Mouse (Mus musculus) kidney, embryonic 16.5 days (tissue): ENCODE measurements around the gene Slc36a1. TPM values are rescaled to one million over a fixed set of nuclear protein-coding genes. Genes with fewer than 3 reads are reported as not detected.

ENCODE experiments used
- ATAC-seq: fragments of 200-750 bp; cut with Nextera tagmentation; 2 replicates; pipeline ENCODE4 v1.8.0; 2017; ENCODE audit warnings: moderate TSS enrichment; ENCODE audit not compliant: low FRiP score, low TSS enrichment
- H3K27ac ChIP-seq: fragments of 300-500 bp; sonication (generic); 2 replicates; pipeline ENCODE4 v1.5.1; 2014; ENCODE audit warnings: low read length
- H3K27me3 ChIP-seq: fragments of 300-500 bp; sonication (generic); 2 replicates; pipeline ENCODE4 v1.6.1; 2014; ENCODE audit warnings: low read length, control low read depth, mixed read lengths; ENCODE audit not compliant: insufficient read depth
- H3K36me3 ChIP-seq: fragments of 300-500 bp; sonication (generic); 2 replicates; pipeline ENCODE4 v1.6.1; 2014; ENCODE audit warnings: low read length, control low read depth, mixed read lengths; ENCODE audit not compliant: insufficient read depth
- H3K4me1 ChIP-seq: fragments of 300-500 bp; sonication (generic); 2 replicates; pipeline ENCODE4 v1.6.1; 2014; ENCODE audit warnings: low read length, control low read depth, mixed read lengths; ENCODE audit not compliant: insufficient read depth
- H3K4me2 ChIP-seq: fragments of 300-500 bp; sonication (generic); replicated peaks from 2 replicates; pipeline ENCODE4 v1.6.1; 2014; ENCODE audit warnings: low read depth, low read length
- H3K4me3 ChIP-seq: fragments of 300-500 bp; sonication (generic); 2 replicates; pipeline ENCODE4 v1.5.1; 2014; ENCODE audit warnings: mild to moderate bottlenecking, low read length
- H3K9ac ChIP-seq: fragments of 300-500 bp; sonication (generic); replicated peaks from 2 replicates; pipeline ENCODE4 v1.6.1; 2014; ENCODE audit warnings: low read length
- H3K9me3 ChIP-seq: fragments of 300-500 bp; sonication (generic); 2 replicates; pipeline ENCODE4 v1.6.1; 2016; ENCODE audit warnings: low read length, control low read depth
- WGBS: fragments of 180-500 bp; shearing (Covaris S2); extraction: QIAGEN DNeasy Blood & Tissue Kit; methylation state at CpG from one replicate; pipeline ENCODE4 v1.1.7; 2014; 5-methylcytosine and 5-hydroxymethylcytosine counted together
- polyA plus RNA-seq: library from polyadenylated mRNA; unstranded; fragments of >200 nt; fragmentation: Nextera tagmentation; extraction: Ambion mirVana; gene quantifications from 2 replicates; pipeline ENCODE4 v1.2.1, GENCODE M21; 2015

Slc36a1 gene
- polyA plus RNA-seq, 1 experiment from 2014 or later = 1.6 TPM

DNA sequence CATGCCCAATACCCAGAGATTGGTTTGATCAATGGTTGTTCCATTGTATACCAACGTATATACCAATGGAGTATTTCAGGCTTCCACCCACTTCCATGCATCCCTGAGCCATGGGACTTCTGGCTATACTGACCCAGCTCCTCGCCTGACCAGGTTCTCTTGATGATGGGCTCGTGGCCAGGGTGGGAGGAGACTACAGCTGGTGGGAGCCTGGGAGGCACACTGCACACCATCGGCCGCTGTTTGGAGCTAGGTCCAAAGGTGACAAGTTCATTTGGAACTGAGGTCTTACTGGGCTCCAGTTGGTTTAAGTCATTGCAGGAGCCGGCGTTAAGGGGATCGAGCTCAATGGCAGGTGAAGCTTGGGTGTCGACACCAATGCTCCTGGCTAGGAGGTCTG is 49.2 kb downstream of the Slc36a1 start:
- H3K4me1 ChIP-seq = no peaks in the 10 kb centered on the region
- no peak overlapping the region for H3K27ac ChIP-seq
- no peaks in the 10 kb centered on the region for H3K36me3 ChIP-seq
- no peak for ATAC-seq
- WGBS = 77% methylated on average over 9 of the region's 9 CpGs
- H3K27me3 ChIP-seq = no peaks in the 10 kb centered on the region
- H3K9ac ChIP-seq = no peak overlapping the region
- no peak overlapping the region for H3K4me3 ChIP-seq
- H3K4me2 ChIP-seq = no peak overlapping the region
- H3K9me3 ChIP-seq = no peaks in the 10 kb centered on the region

DNA sequence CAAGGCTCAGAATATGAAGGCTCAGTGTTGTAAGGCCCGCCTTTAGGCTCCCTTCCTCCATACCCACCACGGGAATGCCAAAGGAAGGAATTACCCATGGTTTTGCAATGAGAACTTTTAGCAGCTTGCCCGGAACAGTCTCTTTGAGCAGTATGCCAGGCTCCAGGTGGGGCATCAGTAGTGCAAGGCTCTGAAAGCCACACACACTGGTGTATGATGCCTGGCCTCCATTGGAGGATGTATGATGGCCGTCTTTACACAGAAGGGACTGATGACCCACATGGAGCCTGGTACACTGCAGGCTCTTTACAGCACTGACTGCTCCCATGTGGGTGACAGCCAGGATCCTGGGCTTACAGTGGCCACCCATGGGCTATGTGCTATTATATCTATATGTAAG is 57.0 kb downstream of the Slc36a1 start:
- H3K36me3 ChIP-seq = no peaks in the 10 kb centered on the region
- WGBS = 84% methylated on average over 4 of the region's 4 CpGs
- H3K4me3 ChIP-seq = no peak overlapping the region
- no peak for ATAC-seq
- H3K4me1 ChIP-seq = no peaks in the 10 kb centered on the region
- no peak overlapping the region for H3K9ac ChIP-seq
- no peak overlapping the region for H3K27ac ChIP-seq
- H3K4me2 ChIP-seq = no peak overlapping the region
- H3K9me3 ChIP-seq = no peaks in the 10 kb centered on the region
- H3K27me3 ChIP-seq = no peaks in the 10 kb centered on the region

DNA sequence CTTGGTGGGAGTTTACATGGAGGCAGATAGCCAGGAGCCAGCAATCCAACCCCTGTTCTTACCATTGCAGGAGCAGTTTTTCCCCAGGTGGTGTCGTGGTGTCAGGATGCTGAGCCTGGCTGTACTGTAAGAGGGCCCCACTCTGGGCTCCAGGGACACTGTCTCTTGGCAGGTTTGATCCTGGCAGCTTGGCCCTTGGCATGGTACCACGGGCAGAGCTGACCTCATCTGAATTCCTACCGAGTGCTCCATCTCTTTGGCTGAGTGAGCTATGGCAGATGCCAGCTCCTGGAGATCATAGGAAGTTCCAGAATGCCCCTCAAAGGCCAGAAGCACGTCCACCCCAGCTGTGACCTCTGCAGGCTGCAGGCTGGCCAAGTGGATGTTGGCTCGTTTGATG is 57.9 kb downstream of the Slc36a1 start:
- Histone ChIP-seq H3K4me3 (no peak overlapping the region), H3K4me2 (no peak overlapping the region), H3K9me3 (no peaks in the 10 kb centered on the region), H3K9ac (no peak overlapping the region), H3K36me3 (no peaks in the 10 kb centered on the region), H3K27ac (no peak overlapping the region), H3K27me3 (no peaks in the 10 kb centered on the region), H3K4me1 (no peaks in the 10 kb centered on the region)
- 59% methylated on average over 5 of the region's 5 CpGs for WGBS
- no peak for ATAC-seq

DNA sequence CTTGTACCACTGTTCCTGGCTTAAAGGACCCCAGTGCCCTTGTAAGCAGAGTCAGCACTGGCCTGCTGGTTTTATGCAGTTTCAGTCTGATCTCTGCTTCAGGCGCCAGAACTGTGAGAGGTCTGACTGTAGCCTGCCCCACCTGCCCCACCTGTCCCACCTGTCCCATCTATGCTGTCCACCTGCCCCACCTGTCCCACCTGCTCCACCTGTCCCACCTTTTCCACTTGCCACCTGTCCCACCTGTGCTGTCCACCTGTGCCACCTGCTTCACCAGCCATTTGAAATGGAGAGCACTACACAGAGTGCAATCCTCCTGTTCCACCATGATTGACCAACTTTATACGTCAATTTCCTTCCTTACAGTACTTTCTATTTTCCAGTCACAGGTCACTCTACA is 60.2 kb downstream of the Slc36a1 start:
- H3K9ac ChIP-seq = no peak overlapping the region
- WGBS = 95% methylated on average over 2 of the region's 2 CpGs
- H3K4me1 ChIP-seq = no peaks in the 10 kb centered on the region
- no peak overlapping the region for H3K4me3 ChIP-seq
- no peaks in the 10 kb centered on the region for H3K36me3 ChIP-seq
- H3K27ac ChIP-seq = no peak overlapping the region
- H3K4me2 ChIP-seq = no peak overlapping the region
- H3K9me3 ChIP-seq = no peaks in the 10 kb centered on the region
- ATAC-seq = no peak
- no peaks in the 10 kb centered on the region for H3K27me3 ChIP-seq

DNA sequence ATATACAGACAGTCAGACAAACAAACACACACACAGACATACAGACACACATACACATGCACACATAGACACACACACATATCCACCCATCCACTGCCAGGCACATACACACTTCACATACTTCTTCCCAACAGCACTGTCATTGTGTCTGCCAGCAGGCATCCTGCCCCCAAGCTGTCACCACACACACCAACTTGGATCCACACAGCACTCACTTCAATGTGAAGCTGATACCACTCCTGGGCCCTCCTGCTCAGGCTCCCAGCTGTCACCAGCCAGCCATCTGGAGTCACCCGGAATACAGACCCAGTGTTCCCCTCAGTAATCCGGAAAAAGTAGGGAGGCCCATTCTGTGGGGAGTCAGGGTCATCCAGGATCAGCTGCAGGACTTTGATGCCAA is 61.5 kb downstream of the Slc36a1 start:
- H3K27ac ChIP-seq = no peak overlapping the region
- no peaks in the 10 kb centered on the region for H3K36me3 ChIP-seq
- no peaks in the 10 kb centered on the region for H3K4me1 ChIP-seq
- H3K4me2 ChIP-seq = no peak overlapping the region
- WGBS = 65% methylated on average over 2 of the region's 2 CpGs
- no peak overlapping the region for H3K9ac ChIP-seq
- H3K4me3 ChIP-seq = no peak overlapping the region
- ATAC-seq = no peak
- H3K27me3 ChIP-seq = no peaks in the 10 kb centered on the region
- no peaks in the 10 kb centered on the region for H3K9me3 ChIP-seq

DNA sequence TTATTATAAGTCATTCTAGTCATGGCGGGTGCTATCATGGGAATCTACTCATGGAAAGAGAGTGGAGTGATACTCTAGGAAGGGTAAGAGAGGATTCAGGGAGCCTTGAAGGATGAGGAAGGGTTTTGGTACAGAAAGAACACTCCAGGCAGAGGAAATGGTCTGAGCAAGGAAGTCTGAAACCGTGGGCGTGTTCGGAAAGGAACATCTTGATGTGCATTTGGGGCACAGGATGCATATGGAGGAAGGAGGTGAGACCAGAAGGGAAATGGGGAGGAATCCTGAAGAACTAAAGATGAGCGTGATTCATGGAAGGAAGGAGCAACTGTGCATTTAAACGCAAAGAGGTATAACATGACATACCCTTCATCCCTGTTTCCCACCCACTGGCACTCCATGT is 64.4 kb downstream of the Slc36a1 start:
- H3K27ac ChIP-seq = no peak overlapping the region
- no peaks in the 10 kb centered on the region for H3K27me3 ChIP-seq
- H3K9ac ChIP-seq = no peak overlapping the region
- no peak for ATAC-seq
- no peaks in the 10 kb centered on the region for H3K36me3 ChIP-seq
- H3K4me3 ChIP-seq = no peak overlapping the region
- H3K9me3 ChIP-seq = no peaks in the 10 kb centered on the region
- 82% methylated on average over 6 of the region's 6 CpGs for WGBS
- H3K4me1 ChIP-seq = no peaks in the 10 kb centered on the region
- H3K4me2 ChIP-seq = no peak overlapping the region

DNA sequence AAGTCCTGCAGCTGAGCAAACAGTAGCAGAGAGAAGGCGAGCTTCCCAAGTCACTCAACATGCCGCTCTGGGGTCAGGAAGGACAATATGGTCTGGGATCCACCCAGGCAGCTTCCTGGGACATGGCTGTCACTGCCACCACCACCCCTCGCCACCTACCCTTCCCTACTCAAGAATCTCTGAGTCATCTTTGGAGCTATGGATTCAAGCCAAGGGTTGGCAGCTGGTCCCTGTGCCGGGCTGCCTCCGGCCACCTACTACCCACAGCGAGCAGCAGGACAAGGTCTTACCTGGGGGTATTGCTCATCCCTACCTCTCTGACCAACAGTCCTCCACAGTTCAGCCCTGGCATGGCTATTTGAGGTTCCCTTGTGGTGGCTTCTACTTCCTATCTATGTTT is 70.6 kb downstream of the Slc36a1 start:
- 80% methylated on average over 6 of the region's 6 CpGs for WGBS
- ATAC-seq = no peak
- no peak overlapping the region for H3K27ac ChIP-seq
- no peaks in the 10 kb centered on the region for H3K36me3 ChIP-seq
- no peaks in the 10 kb centered on the region for H3K9me3 ChIP-seq
- H3K27me3 ChIP-seq = no peaks in the 10 kb centered on the region
- H3K4me3 ChIP-seq = no peak overlapping the region
- no peak overlapping the region for H3K4me2 ChIP-seq
- no peak overlapping the region for H3K9ac ChIP-seq
- H3K4me1 ChIP-seq = no peaks in the 10 kb centered on the region

Other genes with a start within 250 kb of the Slc36a1 start
- gene Tnip1, start 241.4 kb upstream of the Slc36a1 start, polyA plus RNA-seq = 20.2 and 22.0 TPM in 2 replicates
- gene Anxa6, start 170.9 kb upstream of the Slc36a1 start, polyA plus RNA-seq = 239 and 266 TPM in 2 replicates
- gene Ccdc69, start 126.2 kb upstream of the Slc36a1 start, polyA plus RNA-seq = 3.0 and 3.6 TPM in 2 replicates
- 38.0 and 39.7 TPM in 2 replicates for gene Gm2a, start 106.2 kb upstream of the Slc36a1 start, polyA plus RNA-seq
- gene Slc36a3, start 52.6 kb upstream of the Slc36a1 start, polyA plus RNA-seq = not detected in 2 replicates
- 0.61 and 0.81 TPM in 2 replicates for gene Slc36a2, start 19.3 kb upstream of the Slc36a1 start, polyA plus RNA-seq
- gene Fat2, start 132.2 kb downstream of the Slc36a1 start, polyA plus RNA-seq = 0.06 and 0.11 TPM in 2 replicates
- 1,474 and 1,572 TPM in 2 replicates for gene Sparc, start 218.8 kb downstream of the Slc36a1 start, polyA plus RNA-seq